Mouse (Mus musculus) liver, embryonic 12.5 days (tissue): ENCODE measurements around the gene 4921524J17Rik. TPM values are rescaled to one million over a fixed set of nuclear protein-coding genes. Genes with fewer than 3 reads are reported as not detected.

Experiments used
- polyA plus RNA-seq: library from polyadenylated mRNA; unstranded; fragments of >200 nt; fragmentation: Nextera tagmentation; extraction: Ambion mirVana; gene quantifications from 2 replicates; pipeline ENCODE4 v1.2.1, GENCODE M21; 2016

Gene 4921524J17Rik
- polyA plus RNA-seq, 1 experiment from 2014 or later = 25.3 TPM

Other genes with a start within 250 kb of the 4921524J17Rik start
- not detected in 2 replicates for gene Olfr371, start 206.8 kb downstream of the 4921524J17Rik start, polyA plus RNA-seq
- 111 and 117 TPM in 2 replicates for gene Orc6, start 133.2 kb downstream of the 4921524J17Rik start, polyA plus RNA-seq
- gene Vps35, start 133.0 kb downstream of the 4921524J17Rik start, polyA plus RNA-seq = 129 and 133 TPM in 2 replicates
- 40.7 and 42.5 TPM in 2 replicates for gene Mylk3, start 46.5 kb downstream of the 4921524J17Rik start, polyA plus RNA-seq
- gene Gpt2, start 59.7 kb upstream of the 4921524J17Rik start, polyA plus RNA-seq = 18.5 and 20.1 TPM in 2 replicates
- 124 TPM in 2 replicates for gene Dnaja2, start 122.5 kb upstream of the 4921524J17Rik start, polyA plus RNA-seq